Mouse (Mus musculus) urinary bladder, postnatal 4 days (tissue): ENCODE data around the gene Sept6.

Source experiments
- DNase-seq, 2 experiments: peaks; one replicate each; pipeline ENCODE4 v3.0.0; 2021 to 2022; ENCODE audit warnings: low spot score in 2 of 2

Gene Sept6

DNA sequence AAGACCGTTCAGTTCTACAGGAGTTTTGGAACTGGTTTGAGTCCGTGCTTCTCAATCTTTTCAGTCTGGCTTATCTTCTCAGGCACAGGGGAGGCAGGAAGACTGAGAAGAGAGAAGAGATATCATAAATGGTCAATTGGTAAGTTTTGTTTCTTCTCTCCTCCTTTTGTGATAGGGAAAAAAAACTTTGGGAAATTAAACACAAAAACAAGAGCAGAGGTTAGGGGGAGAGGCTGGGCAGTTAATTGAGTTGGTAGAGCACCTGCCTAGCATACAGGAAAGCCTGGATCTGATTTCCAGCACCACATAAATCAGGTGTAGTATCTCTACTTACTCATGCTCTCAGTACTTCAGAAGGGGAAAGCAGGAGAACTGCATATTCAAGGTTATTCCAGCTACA, at the start of gene Sept6:
Gene Sept6 (minus strand): TSS at position 101 of the 400 bp plus-strand sequence.
- no peak for DNase-seq

DNA sequence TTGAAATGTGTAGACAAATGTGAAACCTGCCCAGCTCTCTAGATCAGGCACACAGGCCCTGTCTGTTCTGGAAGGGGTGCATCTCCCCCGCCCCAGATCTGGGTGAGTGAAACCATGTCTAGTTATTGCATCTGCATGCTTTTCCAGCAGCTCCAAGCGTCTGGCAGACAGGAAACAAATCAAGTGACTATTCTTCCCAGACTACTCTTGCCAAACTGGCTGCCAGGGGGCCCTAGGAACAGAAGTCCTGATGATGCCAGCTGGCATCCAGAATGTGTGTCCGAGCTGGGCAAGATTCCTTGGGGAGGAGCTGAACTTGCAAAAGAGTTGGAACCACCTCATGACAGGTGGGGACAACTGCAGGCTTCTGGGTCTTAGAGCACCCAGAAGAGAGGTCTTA, 36.8 kb upstream of the Sept6 start:
- no peak for DNase-seq

DNA sequence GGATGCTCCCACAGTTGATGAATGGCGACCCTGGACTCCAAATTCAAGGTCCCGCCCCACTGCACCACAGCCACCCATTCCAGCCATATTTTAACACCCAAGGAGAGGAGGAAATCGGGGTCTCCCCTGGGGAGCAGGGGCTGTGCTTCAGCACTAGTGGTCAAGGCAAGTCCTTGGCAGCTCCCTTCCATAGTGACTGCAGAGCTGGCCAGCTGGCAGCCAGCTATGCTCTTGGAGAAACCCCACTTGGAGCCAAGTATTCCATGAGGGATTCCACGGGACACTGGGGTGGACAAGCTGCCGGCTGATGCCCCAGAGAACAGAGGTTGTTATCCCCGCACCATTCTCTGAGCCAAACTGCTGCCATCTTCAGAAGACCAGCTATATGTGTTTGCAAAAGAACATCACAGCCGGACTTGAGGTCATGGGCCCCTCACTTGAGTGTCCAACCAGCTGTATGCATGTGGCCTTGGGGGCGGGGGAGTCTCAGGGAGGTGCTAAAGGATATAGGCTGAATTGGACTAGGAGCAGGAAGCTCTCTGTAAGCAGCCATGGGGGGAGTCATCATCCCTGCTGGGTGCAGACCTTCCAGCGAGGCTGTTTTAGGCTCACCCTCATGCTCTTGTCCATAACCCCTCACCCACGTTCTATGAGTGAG, 32.2 kb upstream of the Sept6 start:
- DNase-seq, result peak; percentile 17 to 57

DNA sequence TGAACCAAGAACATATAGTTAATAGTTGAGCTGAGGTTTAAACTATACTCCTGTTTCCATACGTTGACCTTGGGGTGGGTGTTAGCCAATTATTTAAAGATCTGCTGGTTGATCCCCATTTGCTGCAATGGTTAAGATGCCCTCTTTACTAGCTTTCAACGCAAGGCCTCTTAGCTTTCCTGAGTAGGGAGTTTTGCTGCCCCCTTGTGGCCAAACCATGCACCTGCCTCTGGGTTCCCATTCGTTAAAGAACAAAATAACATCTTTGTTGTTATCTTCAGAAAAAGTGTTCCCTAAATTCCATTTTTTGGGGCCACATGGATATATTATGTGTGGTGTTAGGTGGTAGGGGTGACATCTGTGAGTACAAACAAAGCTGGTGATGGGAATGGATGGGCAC, 31.1 kb upstream of the Sept6 start:
- DNase-seq, result peak; percentile 17 to 63

DNA sequence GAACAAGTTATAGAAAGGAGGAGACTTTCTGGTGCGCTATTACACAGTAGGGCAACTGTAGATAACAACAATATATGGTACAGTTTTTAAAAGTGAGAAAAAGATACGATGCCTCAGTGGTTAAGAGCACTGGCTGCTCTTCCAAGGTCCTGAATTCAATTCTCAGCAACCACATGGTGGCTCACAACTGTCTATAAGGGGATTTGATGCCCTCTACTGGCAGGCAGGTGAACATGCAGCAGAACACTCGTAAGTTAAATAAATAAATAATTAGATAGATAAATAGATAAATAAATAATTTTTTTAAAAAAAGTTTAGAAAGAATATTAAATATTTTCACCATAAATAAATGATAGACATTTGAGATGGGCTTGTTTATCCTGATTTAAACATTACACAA, 27.5 kb upstream of the Sept6 start:
- no peak for DNase-seq

GRCm38 (mm10) chrX:37018150-37018654, 26.6 kb upstream of the Sept6 start:
- DNase-seq, result no peak

GRCm38 (mm10) chrX:37013870-37014269, 22.3 kb upstream of the Sept6 start:
- DNase-seq, result no peak

DNA sequence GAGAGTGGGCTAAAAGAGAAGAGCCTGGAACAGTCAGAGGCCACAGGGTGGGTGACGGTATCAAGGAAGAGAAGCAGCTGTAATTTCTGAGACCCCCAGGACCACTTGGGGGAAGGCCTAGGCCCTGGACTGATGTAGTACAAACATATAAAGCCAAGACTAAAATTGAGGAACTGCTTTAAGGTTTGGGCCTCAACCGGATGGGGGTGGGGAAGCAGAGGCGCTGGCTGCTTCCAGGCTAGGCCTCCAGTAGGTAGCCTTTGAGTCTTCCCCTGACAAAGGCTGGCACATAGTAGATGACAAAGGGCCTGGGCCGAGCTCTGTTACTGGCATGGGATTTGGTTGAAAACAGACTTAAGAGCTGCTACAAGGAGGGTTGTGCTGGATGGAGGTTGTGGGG, 555 bp downstream of the Sept6 start:
- no peak for DNase-seq

DNA sequence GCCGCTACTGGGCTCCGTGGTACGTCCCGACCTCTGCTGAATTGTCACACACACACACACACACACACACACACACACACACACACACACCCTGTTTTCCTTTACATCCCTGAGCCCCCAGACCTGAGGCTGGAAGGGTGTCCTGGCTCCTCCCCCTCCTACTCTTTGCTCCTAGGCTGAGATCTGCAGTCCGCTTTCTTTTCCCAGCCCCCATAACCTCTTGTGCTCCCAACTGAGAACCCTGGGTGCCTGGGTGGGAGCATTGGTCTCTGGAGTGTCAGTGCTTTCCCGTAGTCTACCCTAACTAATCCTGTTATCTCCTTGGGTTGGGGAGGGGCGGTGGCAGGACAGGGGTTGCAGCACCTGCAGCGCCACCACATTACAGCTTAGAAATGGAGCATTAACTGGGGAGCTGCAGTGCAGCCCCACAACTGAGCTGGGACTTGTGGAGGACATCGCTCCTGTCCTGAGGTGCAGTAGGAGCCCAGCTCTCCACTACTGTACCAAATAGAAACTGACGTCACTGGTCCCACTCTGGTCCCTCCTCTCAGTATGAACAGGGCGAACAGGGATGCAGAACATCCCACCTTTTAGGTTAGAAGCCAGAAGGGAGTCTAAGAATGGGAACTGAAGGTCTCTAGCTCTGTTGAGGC, 1.7 kb downstream of the Sept6 start:
- no peak for DNase-seq

GRCm38 (mm10) chrX:36989234-36989751, 2.3 kb downstream of the Sept6 start:
- DNase-seq, result peak; percentile 57 to 68

DNA sequence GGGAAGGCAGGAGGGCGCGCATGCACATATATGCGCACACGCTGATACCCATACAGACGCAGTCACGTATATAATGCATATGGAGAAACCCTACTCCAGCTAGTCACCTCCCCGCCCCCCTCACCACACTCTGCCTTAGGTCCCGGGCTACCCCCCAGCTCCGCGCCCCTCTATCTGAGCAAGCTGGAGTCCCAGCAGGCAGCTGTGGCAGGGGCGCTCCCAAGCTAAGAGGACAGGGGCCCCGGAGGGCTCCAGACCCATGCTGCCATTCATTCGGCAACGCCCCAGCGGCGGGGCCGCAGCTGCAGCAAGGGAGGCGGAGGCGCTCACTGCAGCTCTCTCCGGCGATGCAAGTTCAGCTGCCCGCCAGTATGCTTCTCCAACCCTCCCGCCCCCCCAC, 2.8 kb downstream of the Sept6 start:
- DNase-seq, result no peak

DNA sequence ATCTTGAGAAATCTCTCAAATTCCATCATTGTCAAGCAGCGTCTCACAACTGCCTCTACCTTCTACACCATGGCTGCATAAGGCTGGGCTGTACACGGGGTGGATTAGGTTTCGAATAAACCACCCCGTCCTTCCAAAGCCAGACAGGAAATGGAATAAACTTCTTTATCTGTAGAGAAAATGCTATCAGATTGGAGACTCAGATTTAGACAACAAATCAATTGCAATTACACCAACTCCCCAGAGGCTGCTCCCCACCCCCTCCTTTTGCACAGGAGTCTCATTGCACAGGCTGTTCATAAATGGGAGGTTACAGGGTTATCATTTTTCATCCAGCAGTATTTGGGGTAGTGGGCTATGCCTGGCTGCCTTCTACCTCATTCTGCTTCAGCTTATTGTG, 3.7 kb downstream of the Sept6 start:
- no peak for DNase-seq

GRCm38 (mm10) chrX:36985041-36985440, 6.6 kb downstream of the Sept6 start:
- DNase-seq, result no peak

- no peak for DNase-seq
Observed at GRCm38 (mm10) chrX:36983654-36984311, 7.8 kb downstream of the Sept6 start.

- no peak for DNase-seq
Observed at GRCm38 (mm10) chrX:36982892-36983653, 8.5 kb downstream of the Sept6 start.

DNA sequence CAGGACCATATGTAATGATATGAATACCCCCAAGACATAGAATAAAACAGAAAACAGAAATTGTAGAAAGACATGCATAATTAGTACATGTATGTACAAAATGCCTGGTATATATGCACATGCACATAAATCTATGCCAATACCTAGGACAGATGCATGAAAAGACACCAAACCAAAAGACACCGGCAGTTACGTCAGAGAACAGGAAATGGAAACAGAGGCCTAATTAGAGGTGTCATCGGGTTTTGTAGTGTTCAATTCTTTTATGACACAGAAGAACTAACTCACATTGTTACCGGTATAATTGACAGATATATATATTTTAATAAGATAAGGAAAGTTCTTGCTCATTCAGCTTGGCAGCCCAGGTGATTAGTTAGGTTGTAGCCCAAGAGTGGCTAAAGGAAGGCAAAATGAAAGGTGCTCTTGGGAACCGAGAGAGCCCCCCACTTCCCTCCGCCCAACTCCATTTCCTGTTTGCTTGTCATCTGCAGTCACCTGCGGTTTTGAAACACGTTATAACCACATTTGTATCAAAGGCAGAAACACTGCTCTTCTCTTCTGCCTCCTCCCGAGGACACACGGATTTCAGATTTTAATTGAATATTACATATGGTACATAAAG, 10.9 kb downstream of the Sept6 start:
- DNase-seq, result no peak

GRCm38 (mm10) chrX:36977863-36978262, 13.7 kb downstream of the Sept6 start:
- DNase-seq, result no peak

DNA sequence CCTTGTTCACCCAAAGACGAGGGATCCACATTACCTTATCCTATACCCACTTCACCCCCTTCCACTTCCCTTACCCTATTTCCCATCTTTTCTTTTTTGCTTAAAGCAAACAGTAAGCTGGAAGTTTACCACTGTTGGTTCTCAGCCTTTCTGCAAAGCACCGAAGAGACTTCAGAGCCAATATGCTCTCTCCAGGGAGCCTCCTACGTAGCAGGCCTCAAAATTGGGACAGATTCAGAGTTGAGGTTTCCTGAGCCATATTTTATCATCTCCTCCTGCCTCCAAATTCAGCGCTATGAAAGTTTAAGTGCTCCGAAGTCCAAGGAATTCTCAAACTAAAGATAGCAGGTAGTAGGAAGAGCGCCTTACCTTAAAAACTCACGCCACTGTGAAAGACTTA, 14.6 kb downstream of the Sept6 start:
- DNase-seq, result no peak

DNA sequence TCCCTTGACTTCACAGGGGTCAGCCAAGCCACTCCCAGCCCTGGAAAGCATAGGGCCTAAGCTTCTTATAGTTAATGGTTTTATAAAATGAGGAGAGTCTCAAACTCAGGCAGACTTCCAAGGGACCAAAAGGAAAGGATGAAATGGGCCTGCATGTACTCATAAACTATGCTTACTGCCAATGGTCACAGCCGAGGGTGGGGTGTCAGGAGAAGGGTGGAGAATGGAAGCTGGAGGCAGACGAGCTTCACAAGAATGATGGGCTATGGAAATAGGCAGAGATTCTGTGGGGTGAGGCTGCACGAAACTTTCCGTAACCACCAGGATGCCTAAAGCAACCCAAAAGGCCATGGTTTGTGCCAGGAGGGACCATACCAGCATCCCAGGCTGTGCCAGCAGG, 15.3 kb downstream of the Sept6 start:
- DNase-seq, result peak in 1 of 2 experiments; percentile 16

DNA sequence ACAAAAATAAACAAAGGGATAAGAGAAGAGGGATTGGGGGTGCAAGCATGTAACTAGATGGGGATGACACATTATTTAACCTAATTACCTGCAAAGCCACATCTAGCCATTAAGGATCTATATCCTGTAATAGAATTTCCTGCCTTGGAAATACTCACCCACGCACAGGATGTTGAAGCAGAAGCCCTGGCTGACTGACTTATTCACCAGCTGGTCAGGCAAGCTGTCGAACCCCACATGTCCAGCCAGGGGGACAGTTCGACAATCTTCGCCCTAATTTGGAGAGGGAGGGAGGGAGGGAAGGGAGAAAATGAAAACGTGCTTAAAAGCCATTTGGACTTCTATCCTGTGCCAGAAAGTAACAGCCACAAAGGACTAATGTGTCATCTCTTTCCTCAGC, 16.7 kb downstream of the Sept6 start:
- DNase-seq, result no peak

GRCm38 (mm10) chrX:36972951-36973471, 18.6 kb downstream of the Sept6 start:
- no peak for DNase-seq
